Mouse (Mus musculus): ENCODE measurements at regions not wholly inside any gene's neighbourhood (a gene's known extent, or its start where the extent isn't known, plus 50 kb on each side); places are given as distances from the start of the nearest gene placed in this dataset.
A peak's percentile ranks its signal among the peaks of the same experiment; 100 is the strongest.

- Histone ChIP-seq H3K27me3 (replicated peaks; ENCODE audit: insufficient read depth, low read length) (no peaks in the 10 kb centered on the region), H3K27ac (ENCODE audit: low read length) (no peak overlapping the region), H3K9me3 (ENCODE audit: low read length) (no peaks in the 10 kb centered on the region), H3K36me3 (ENCODE audit: insufficient read depth, low read length) (no peaks in the 10 kb centered on the region), H3K4me2 (replicated peaks; ENCODE audit: low read depth, low read length) (no peak overlapping the region), H3K4me3 (ENCODE audit: low read depth, low read length) (no peak overlapping the region), H3K9ac (replicated peaks; ENCODE audit: low read depth) (no peak overlapping the region), H3K4me1 (ENCODE audit: insufficient read depth, low read depth, low read length) (no peaks in the 10 kb centered on the region)
- peak; percentile 38 for DNase-seq (ENCODE audit: low spot score)
- TF ChIP-seq EP300 (IDR thresholded peaks at IDR 0.05) = no peak
- TF ChIP-seq CTCF (IDR thresholded peaks at IDR 0.05) = no peak
- ATAC-seq = no peak
These were observed 278.2 kb upstream of the Slc8a1 start for GRCm38 (mm10) chr17:82016391-82016790.

GRCm38 (mm10) chr17:81994431-81994830 lies 256.3 kb upstream of the Slc8a1 start:
- Histone ChIP-seq H3K36me3 (ENCODE audit: insufficient read depth, low read length) (no peaks in the 10 kb centered on the region), H3K27me3 (replicated peaks; ENCODE audit: insufficient read depth, low read length) (no peaks in the 10 kb centered on the region), H3K4me2 (replicated peaks; ENCODE audit: low read depth, low read length) (no peak overlapping the region), H3K9ac (replicated peaks; ENCODE audit: low read depth) (no peak overlapping the region), H3K4me3 (ENCODE audit: low read depth, low read length) (no peak overlapping the region), H3K4me1 (ENCODE audit: insufficient read depth, low read depth, low read length) (no peaks in the 10 kb centered on the region), H3K27ac (ENCODE audit: low read length) (no peak overlapping the region), H3K9me3 (ENCODE audit: low read length) (no peaks in the 10 kb centered on the region)
- ATAC-seq (no peak), DNase-seq (ENCODE audit: low spot score) (no peak)
- TF ChIP-seq CTCF (IDR thresholded peaks at IDR 0.05) (no peak), EP300 (IDR thresholded peaks at IDR 0.05) (no peak)
